Mouse (Mus musculus): ENCODE measurements around the gene Tapbpl. TPM values are rescaled to one million over a fixed set of nuclear protein-coding genes. Genes with fewer than 3 reads are reported as not detected.

Gene Tapbpl
- polyA plus RNA-seq, 1 experiment from 2014 or later = 9.6 TPM

DNA sequence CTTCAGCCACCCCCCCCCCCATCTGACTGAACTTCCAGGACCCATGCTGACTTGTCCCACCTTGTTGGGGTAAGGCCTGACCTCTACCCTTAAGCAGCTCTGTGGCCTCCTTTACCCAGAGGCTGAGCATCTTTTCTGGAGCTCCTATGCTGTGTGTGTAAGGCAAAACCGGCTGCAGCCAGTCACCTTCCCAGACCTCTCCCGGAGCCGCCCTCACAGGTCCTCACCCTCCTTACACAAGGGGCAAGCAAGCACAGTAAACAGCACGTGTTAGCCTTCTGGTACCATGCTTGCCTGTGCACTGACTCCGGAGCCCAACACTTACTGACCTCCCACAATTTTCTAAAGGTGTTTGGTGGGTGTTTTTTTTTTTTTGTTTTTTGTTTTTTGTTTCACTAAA is 56.2 kb downstream of the Tapbpl start:
- Histone ChIP-seq H3K4me1 (ENCODE audit: control insufficient read depth, insufficient read depth, low read length) (no peaks in the 10 kb centered on the region), H3K4me3 (replicated peaks; ENCODE audit: low read length) (no peak overlapping the region), H3K36me3 (ENCODE audit: control insufficient read depth, insufficient read depth, low read length) (peaks cover 47% of the 10 kb centered on the region), H3K4me2 (ENCODE audit: low read depth, low read length) (no peak overlapping the region), H3K27ac (ENCODE audit: low read length) (no peak overlapping the region), H3K9me3 (replicated peaks; ENCODE audit: control insufficient read depth, low read length) (no peaks in the 10 kb centered on the region), H3K9ac (ENCODE audit: low read length) (no peak overlapping the region), H3K27me3 (ENCODE audit: control insufficient read depth, insufficient read depth, low read length) (no peaks in the 10 kb centered on the region)
- 87% methylated on average over 5 of the region's 5 CpGs for WGBS
- no peak for ATAC-seq (ENCODE audit: insufficient read depth, low FRiP score)

Small RNAs within 50 kb of the gene (microRNA-seq; reads per million reads assigned to microRNA genes)
- gene Mir3098 (1.3 reads per million), gene Mir8113 (not detected)

Other genes starting within 250 kb of the Tapbpl start
- 4.0 and 4.2 TPM in 2 replicates for gene Pianp, start 235.2 kb downstream of the Tapbpl start, polyA plus RNA-seq (2015; fragmentation: Nextera tagmentation; extraction: Ambion mirVana)
- 9.3 and 12.8 TPM in 2 replicates for gene Zfp384, start 222.7 kb downstream of the Tapbpl start, polyA plus RNA-seq (2015; fragmentation: Nextera tagmentation; extraction: Ambion mirVana)
- 114 and 115 TPM in 2 replicates for gene Ing4, start 192.1 kb downstream of the Tapbpl start, polyA plus RNA-seq (2015; fragmentation: Nextera tagmentation; extraction: Ambion mirVana)
- gene Acrbp, start 182.2 kb downstream of the Tapbpl start, polyA plus RNA-seq (2015; fragmentation: Nextera tagmentation; extraction: Ambion mirVana) = 10.6 and 12.9 TPM in 2 replicates
- gene Lpar5, start 163.9 kb downstream of the Tapbpl start, polyA plus RNA-seq (2015; fragmentation: Nextera tagmentation; extraction: Ambion mirVana) = 9.5 and 13.6 TPM in 2 replicates
- gene Chd4, start 135.9 kb downstream of the Tapbpl start, polyA plus RNA-seq (2015; fragmentation: Nextera tagmentation; extraction: Ambion mirVana) = 42.6 and 46.3 TPM in 2 replicates
- 56.6 and 57.9 TPM in 2 replicates for gene Nop2, start 100.0 kb downstream of the Tapbpl start, polyA plus RNA-seq (2015; fragmentation: Nextera tagmentation; extraction: Ambion mirVana)
- gene Iffo1, start 86.6 kb downstream of the Tapbpl start, polyA plus RNA-seq (2015; fragmentation: Nextera tagmentation; extraction: Ambion mirVana) = 6.0 and 8.8 TPM in 2 replicates
- 1,523 and 1,787 TPM in 2 replicates for gene Gapdh, start 65.4 kb downstream of the Tapbpl start, polyA plus RNA-seq (2015; fragmentation: Nextera tagmentation; extraction: Ambion mirVana)
- gene Ncapd2, start 40.2 kb downstream of the Tapbpl start, polyA plus RNA-seq (2015; fragmentation: Nextera tagmentation; extraction: Ambion mirVana) = 90.3 and 102 TPM in 2 replicates
- gene Mrpl51, start 40.1 kb downstream of the Tapbpl start, polyA plus RNA-seq (2015; fragmentation: Nextera tagmentation; extraction: Ambion mirVana) = 212 and 232 TPM in 2 replicates
- 6.9 and 7.4 TPM in 2 replicates for gene Vamp1, start 16.3 kb downstream of the Tapbpl start, polyA plus RNA-seq (2015; fragmentation: Nextera tagmentation; extraction: Ambion mirVana)
- 2.5 and 2.7 TPM in 2 replicates for gene Cd27, start 5.2 kb upstream of the Tapbpl start, polyA plus RNA-seq (2015; fragmentation: Nextera tagmentation; extraction: Ambion mirVana)
- 0.26 TPM in 1 of 2 replicates, not detected in the other for gene Tuba3a, start 54.2 kb upstream of the Tapbpl start, polyA plus RNA-seq (2015; fragmentation: Nextera tagmentation; extraction: Ambion mirVana)
- gene Ltbr, start 82.0 kb upstream of the Tapbpl start, polyA plus RNA-seq (2015; fragmentation: Nextera tagmentation; extraction: Ambion mirVana) = 69.4 and 73.1 TPM in 2 replicates
- 5.8 and 9.7 TPM in 2 replicates for gene Scnn1a, start 88.8 kb upstream of the Tapbpl start, polyA plus RNA-seq (2015; fragmentation: Nextera tagmentation; extraction: Ambion mirVana)
- 82.6 and 91.1 TPM in 2 replicates for gene Tnfrsf1a, start 117.5 kb upstream of the Tapbpl start, polyA plus RNA-seq (2015; fragmentation: Nextera tagmentation; extraction: Ambion mirVana)
- gene Plekhg6, start 148.9 kb upstream of the Tapbpl start, polyA plus RNA-seq (2015; fragmentation: Nextera tagmentation; extraction: Ambion mirVana) = 6.3 and 8.2 TPM in 2 replicates

Data from stomach, embryonic 16.5 days (tissue).